In the genomic region with DNA sequence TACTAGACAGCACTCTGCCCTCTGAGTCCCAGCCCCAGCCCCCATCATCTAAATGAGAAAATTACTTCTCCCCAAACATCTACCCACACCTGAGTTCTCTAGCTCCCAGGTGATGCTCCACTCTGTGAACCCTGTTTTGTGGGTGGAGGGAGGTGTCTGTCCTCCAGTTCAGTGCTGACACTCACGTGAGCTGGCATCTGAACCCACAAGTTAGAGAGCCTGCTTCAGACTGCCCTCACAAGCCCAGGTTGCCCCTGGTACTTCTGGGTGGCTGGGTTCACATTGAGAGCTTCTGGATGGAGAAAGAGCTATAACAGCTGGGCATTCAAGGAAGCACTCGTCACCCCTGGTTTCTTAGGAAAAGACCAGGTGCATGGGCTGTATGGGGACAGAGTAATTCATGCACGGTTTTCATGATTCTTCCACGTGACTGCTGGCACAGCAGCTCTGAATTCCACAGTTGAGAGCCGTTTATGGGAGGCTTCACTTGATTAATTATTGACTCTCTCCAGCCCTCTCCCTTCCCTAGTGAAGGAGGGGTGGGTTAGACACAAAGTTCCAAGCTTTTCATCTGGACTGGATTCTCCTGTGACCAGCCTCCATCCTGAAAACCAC, we compare ENCODE assay signal across 17 mouse cellular contexts. TPM values are rescaled to one million over a fixed set of nuclear protein-coding genes. Genes with fewer than 3 reads are reported as not detected.
DNase-seq lines count a peak whose midpoint lies in the region; ATAC-seq and TF ChIP-seq lines count a peak whose summit lies in the region.
"Had no signal": no experiment of that assay in that cellular context is flagged by ENCODE, and none has a peak within 500 bp of the region (broad histone marks: within the 10 kb centered on the region; RNA-seq: fewer than 3 reads in every experiment).

No protein-coding gene starts in this region.

- no peak for ATAC-seq in hindbrain, embryonic 13.5 days (ENCODE audit: low FRiP score)
- no peak for ATAC-seq in hindbrain, embryonic 12.5 days (ENCODE audit: low FRiP score)
- peak; percentile 65 for ATAC-seq in intestine, embryonic 16.5 days
- no peak for ATAC-seq in stomach, embryonic 14.5 days (ENCODE audit: insufficient number of reproducible peaks, insufficient read depth, low FRiP score, low read depth)
- ATAC-seq: activated CD4-positive, CD25-positive, alpha-beta regulatory T cell, adult 4 months; liver, embryonic 12.5 days had no signal

- intact Hi-C loops in heart, postnatal 14 days (cut with DNase I): no loop called here

- H3K36me3 ChIP-seq in hindbrain, embryonic 13.5 days: peaks cover 27% of the 10 kb centered on the region
- H3K36me3 ChIP-seq in hindbrain, embryonic 12.5 days: peaks cover 17% of the 10 kb centered on the region
- peaks cover 1% of the 10 kb centered on the region; the same call in 1 of the 2 replicates for H3K36me3 ChIP-seq in intestine, embryonic 16.5 days (ENCODE audit: control insufficient read depth, insufficient read depth, low read length)
- H3K36me3 ChIP-seq in stomach, embryonic 14.5 days (ENCODE audit: control insufficient read depth, insufficient read depth, low read length): peaks cover 14% of the 10 kb centered on the region; the same call in 1 of the 2 replicates
- peaks cover 4% of the 10 kb centered on the region; the same call in 1 of the 2 replicates for H3K36me3 ChIP-seq in thymus, adult 2 months (ENCODE audit: control insufficient read depth, insufficient read depth, low read length)

- H3K27me3 ChIP-seq in hindbrain, embryonic 13.5 days: no peaks in the 10 kb centered on the region
- H3K27me3 ChIP-seq in hindbrain, embryonic 12.5 days: no peaks in the 10 kb centered on the region
- H3K27me3 ChIP-seq in intestine, embryonic 16.5 days (replicated peaks; ENCODE audit: control insufficient read depth, insufficient read depth, low read length): no peaks in the 10 kb centered on the region
- no peaks in the 10 kb centered on the region for H3K27me3 ChIP-seq in stomach, embryonic 14.5 days (ENCODE audit: control insufficient read depth, insufficient read depth, low read length)
- no peaks in the 10 kb centered on the region for H3K27me3 ChIP-seq in thymus, adult 2 months (ENCODE audit: control insufficient read depth, insufficient read depth, low read length)
- H3K27me3 ChIP-seq: liver, embryonic 12.5 days; megakaryocyte, embryonic 14.5 days had no signal

- peak; percentile 69 for DNase-seq in kidney, postnatal 10 days
- no peak for DNase-seq in thymus, adult 2 months
- DNase-seq in adrenal gland, adult 8-10 months: no peak
- no peak for DNase-seq in heart, postnatal 14 days
- DNase-seq: cerebellum, adult 18-20 months; heart, adult 11 months; heart, postnatal 10 days; right cerebral cortex, postnatal 4 days had no signal

- peaks cover 54% of the 10 kb centered on the region for H3K4me1 ChIP-seq in hindbrain, embryonic 13.5 days (replicated peaks)
- H3K4me1 ChIP-seq in hindbrain, embryonic 12.5 days: peaks cover 36% of the 10 kb centered on the region
- H3K4me1 ChIP-seq in intestine, embryonic 16.5 days (ENCODE audit: control insufficient read depth, insufficient read depth, low read length): peaks cover 26% of the 10 kb centered on the region
- peaks cover 21% of the 10 kb centered on the region for H3K4me1 ChIP-seq in stomach, embryonic 14.5 days (ENCODE audit: control insufficient read depth, insufficient read depth, low read length)
- peaks cover 5% of the 10 kb centered on the region; the same call in 1 of the 2 replicates for H3K4me1 ChIP-seq in thymus, adult 2 months (replicated peaks; ENCODE audit: control insufficient read depth, insufficient read depth, low read length)

- H3K9me3 ChIP-seq in hindbrain, embryonic 13.5 days: no peaks in the 10 kb centered on the region
- H3K9me3 ChIP-seq in hindbrain, embryonic 12.5 days (replicated peaks): no peaks in the 10 kb centered on the region
- no peaks in the 10 kb centered on the region for H3K9me3 ChIP-seq in intestine, embryonic 16.5 days (ENCODE audit: control insufficient read depth, low read length)
- H3K9me3 ChIP-seq in stomach, embryonic 14.5 days (ENCODE audit: control insufficient read depth, low read depth, low read length): no peaks in the 10 kb centered on the region
- H3K9me3 ChIP-seq: liver, embryonic 12.5 days; megakaryocyte, embryonic 14.5 days had no signal

- no peak overlapping the region for H3K27ac ChIP-seq in hindbrain, embryonic 13.5 days
- no peak overlapping the region for H3K27ac ChIP-seq in hindbrain, embryonic 12.5 days
- peak overlapping the region; percentile 94 for H3K27ac ChIP-seq in intestine, embryonic 16.5 days (ENCODE audit: low read length)
- H3K27ac ChIP-seq in stomach, embryonic 14.5 days (ENCODE audit: low read length): peak overlapping the region; percentile 52; the same call in 1 of the 2 replicates
- H3K27ac ChIP-seq in thymus, adult 2 months (ENCODE audit: control insufficient read depth, insufficient read depth, low read length): no peak overlapping the region
- H3K27ac ChIP-seq: liver, embryonic 12.5 days had no signal

- no peak overlapping the region for H3K4me3 ChIP-seq in hindbrain, embryonic 13.5 days
- H3K4me3 ChIP-seq in hindbrain, embryonic 12.5 days: no peak overlapping the region
- no peak overlapping the region for H3K4me3 ChIP-seq in intestine, embryonic 16.5 days (ENCODE audit: low read length)
- no peak overlapping the region for H3K4me3 ChIP-seq in stomach, embryonic 14.5 days (ENCODE audit: low read depth, low read length)
- no peak overlapping the region for H3K4me3 ChIP-seq in thymus, adult 2 months (ENCODE audit: control insufficient read depth, insufficient read depth, low read length)
- H3K4me3 ChIP-seq: erythroblast, embryonic 14.5 days; liver, embryonic 12.5 days; megakaryocyte, embryonic 14.5 days had no signal

- 56% methylated on average over 5 of the region's 5 CpGs for WGBS in hindbrain, embryonic 13.5 days
- WGBS in hindbrain, embryonic 12.5 days: 71% methylated on average over 5 of the region's 5 CpGs
- WGBS in intestine, embryonic 16.5 days: 33% methylated on average over 5 of the region's 5 CpGs
- 46% methylated on average over 5 of the region's 5 CpGs for WGBS in stomach, embryonic 14.5 days
- 92% methylated on average over 5 of the region's 5 CpGs for WGBS in thymus, adult 2 months

- TF ChIP-seq CTCF in thymus, adult 2 months (IDR thresholded peaks at IDR 0.05; ENCODE audit: borderline replicate concordance, control insufficient read depth, extremely low read depth, insufficient read depth, low read length, poor library complexity): no peak

- no peak overlapping the region for H3K4me2 ChIP-seq in hindbrain, embryonic 13.5 days
- H3K4me2 ChIP-seq in hindbrain, embryonic 12.5 days (replicated peaks): no peak overlapping the region
- peak overlapping the region; percentile 27 for H3K4me2 ChIP-seq in intestine, embryonic 16.5 days (ENCODE audit: low read depth, low read length)
- no peak overlapping the region for H3K4me2 ChIP-seq in stomach, embryonic 14.5 days (replicated peaks; ENCODE audit: low read depth, low read length)
- H3K4me2 ChIP-seq: liver, embryonic 12.5 days had no signal

- TF ChIP-seq POLR2A in thymus, adult 2 months (IDR thresholded peaks at IDR 0.05; ENCODE audit: control insufficient read depth, extremely low read depth, insufficient read depth, low read length, poor library complexity): no peak

- H3K9ac ChIP-seq in hindbrain, embryonic 13.5 days: peak overlapping the region; percentile 1; the same call in 1 of the 2 replicates
- H3K9ac ChIP-seq in hindbrain, embryonic 12.5 days: no peak overlapping the region
- H3K9ac ChIP-seq in intestine, embryonic 16.5 days (ENCODE audit: low read depth, low read length): peak overlapping the region; percentile 46; the same call in 1 of the 2 replicates
- no peak overlapping the region for H3K9ac ChIP-seq in stomach, embryonic 14.5 days (replicated peaks; ENCODE audit: low read depth, low read length)
- H3K9ac ChIP-seq: liver, embryonic 12.5 days had no signal

RNA-seq across cellular contexts. Expression of gene Fis1, which starts 6.0 kb away (rescaled TPM):
- 398 and 404 TPM in 2 replicates for polyA plus RNA-seq in hindbrain, embryonic 13.5 days (2015; fragmentation: Nextera tagmentation; extraction: Ambion mirVana)
- polyA plus RNA-seq in hindbrain, embryonic 12.5 days (2016; fragmentation: Nextera tagmentation; extraction: Ambion mirVana): 294 and 324 TPM in 2 replicates
- 271 and 281 TPM in 2 replicates for polyA plus RNA-seq in intestine, embryonic 16.5 days (2015; fragmentation: Nextera tagmentation; extraction: Ambion mirVana)
- 283 and 304 TPM in 2 replicates for polyA plus RNA-seq in stomach, embryonic 14.5 days (2014; fragmentation: Nextera tagmentation; extraction: Ambion mirVana)
- 181 and 214 TPM in 2 replicates for polyA plus RNA-seq in thymus, adult 2 months (2012; rRNA removed)
- 100 to 1,000 TPM; 210 to 255 (median 217) TPM for total RNA-seq in adrenal gland, adult 8-10 months (2022)
- 100 to 1,000 TPM; 166 to 167 TPM for total RNA-seq in heart, postnatal 14 days (2021)

RNA-seq across cellular contexts. Expression of gene Cldn15, which starts 7.3 kb away (rescaled TPM):
- polyA plus RNA-seq in hindbrain, embryonic 13.5 days (2015; fragmentation: Nextera tagmentation; extraction: Ambion mirVana): 0.21 and 0.35 TPM in 2 replicates
- polyA plus RNA-seq in hindbrain, embryonic 12.5 days (2016; fragmentation: Nextera tagmentation; extraction: Ambion mirVana): 0.25 and 0.28 TPM in 2 replicates
- 34.8 and 36.6 TPM in 2 replicates for polyA plus RNA-seq in intestine, embryonic 16.5 days (2015; fragmentation: Nextera tagmentation; extraction: Ambion mirVana)
- 6.7 TPM in 2 replicates for polyA plus RNA-seq in stomach, embryonic 14.5 days (2014; fragmentation: Nextera tagmentation; extraction: Ambion mirVana)
- polyA plus RNA-seq in thymus, adult 2 months (2012; rRNA removed): 3.8 and 9.4 TPM in 2 replicates
- total RNA-seq in adrenal gland, adult 8-10 months (2022): 10 to 100 TPM in 3 of 4 experiments, 1 to 10 TPM in 1; 9.5 to 13.7 (median 12.1) TPM
- 10 to 100 TPM in 1 of 2 experiments, 1 to 10 TPM in 1; 8.9 to 11.2 TPM for total RNA-seq in heart, postnatal 14 days (2021)
- total RNA-seq: left cerebral cortex, adult 18-20 months had no signal
- polyA plus RNA-seq: activated CD4-positive, CD25-positive, alpha-beta regulatory T cell, adult 4 months had no signal

RNA-seq across cellular contexts. Expression of gene Plod3, which starts 27.7 kb away (rescaled TPM):
- 34.0 and 38.1 TPM in 2 replicates for polyA plus RNA-seq in hindbrain, embryonic 13.5 days (2015; fragmentation: Nextera tagmentation; extraction: Ambion mirVana)
- 43.3 and 44.7 TPM in 2 replicates for polyA plus RNA-seq in hindbrain, embryonic 12.5 days (2016; fragmentation: Nextera tagmentation; extraction: Ambion mirVana)
- 40.7 and 44.4 TPM in 2 replicates for polyA plus RNA-seq in intestine, embryonic 16.5 days (2015; fragmentation: Nextera tagmentation; extraction: Ambion mirVana)
- 40.1 and 41.5 TPM in 2 replicates for polyA plus RNA-seq in stomach, embryonic 14.5 days (2014; fragmentation: Nextera tagmentation; extraction: Ambion mirVana)
- 40.8 and 41.9 TPM in 2 replicates for polyA plus RNA-seq in thymus, adult 2 months (2012; rRNA removed)
- total RNA-seq in adrenal gland, adult 8-10 months (2022): 10 to 100 TPM; 68.6 to 74.5 (median 72.1) TPM
- total RNA-seq in heart, postnatal 14 days (2021): 10 to 100 TPM; 40.3 to 42.2 TPM

RNA-seq across cellular contexts. Expression of gene Znhit1, which starts 28.7 kb away (rescaled TPM):
- polyA plus RNA-seq in hindbrain, embryonic 13.5 days (2015; fragmentation: Nextera tagmentation; extraction: Ambion mirVana): 107 and 109 TPM in 2 replicates
- polyA plus RNA-seq in hindbrain, embryonic 12.5 days (2016; fragmentation: Nextera tagmentation; extraction: Ambion mirVana): 101 and 103 TPM in 2 replicates
- polyA plus RNA-seq in intestine, embryonic 16.5 days (2015; fragmentation: Nextera tagmentation; extraction: Ambion mirVana): 114 and 120 TPM in 2 replicates
- 101 and 108 TPM in 2 replicates for polyA plus RNA-seq in stomach, embryonic 14.5 days (2014; fragmentation: Nextera tagmentation; extraction: Ambion mirVana)
- 72.2 and 79.5 TPM in 2 replicates for polyA plus RNA-seq in thymus, adult 2 months (2012; rRNA removed)
- total RNA-seq in adrenal gland, adult 8-10 months (2022): 10 to 100 TPM; 77.8 to 96.8 (median 83.5) TPM
- 10 to 100 TPM; 50.4 to 54.9 TPM for total RNA-seq in heart, postnatal 14 days (2021)

RNA-seq across cellular contexts. Expression of gene Ift22, which starts 51.1 kb away (rescaled TPM):
- 118 and 125 TPM in 2 replicates for polyA plus RNA-seq in hindbrain, embryonic 13.5 days (2015; fragmentation: Nextera tagmentation; extraction: Ambion mirVana)
- polyA plus RNA-seq in hindbrain, embryonic 12.5 days (2016; fragmentation: Nextera tagmentation; extraction: Ambion mirVana): 94.9 and 106 TPM in 2 replicates
- polyA plus RNA-seq in intestine, embryonic 16.5 days (2015; fragmentation: Nextera tagmentation; extraction: Ambion mirVana): 43.2 and 52.4 TPM in 2 replicates
- 65.9 and 75.1 TPM in 2 replicates for polyA plus RNA-seq in stomach, embryonic 14.5 days (2014; fragmentation: Nextera tagmentation; extraction: Ambion mirVana)
- polyA plus RNA-seq in thymus, adult 2 months (2012; rRNA removed): 7.7 and 9.4 TPM in 2 replicates
- 10 to 100 TPM; 30.5 to 53.5 (median 41.9) TPM for total RNA-seq in adrenal gland, adult 8-10 months (2022)
- total RNA-seq in heart, postnatal 14 days (2021): 10 to 100 TPM; 10.7 to 12.0 TPM

Comparison
In these comparisons a context has a peak if more than half of its experiments do, and no peak if none do; other contexts are left out.
1. H3K9ac ChIP-seq: peak in hindbrain, embryonic 13.5 days (single experiment) and intestine, embryonic 16.5 days (single experiment); none in hindbrain, embryonic 12.5 days (single experiment) and stomach, embryonic 14.5 days (single experiment).
2. H3K27ac ChIP-seq: peak in intestine, embryonic 16.5 days (single experiment) and stomach, embryonic 14.5 days (single experiment); none in hindbrain, embryonic 13.5 days (single experiment), hindbrain, embryonic 12.5 days (single experiment) and thymus, adult 2 months (single experiment).